ENCODE assay signal across 12 mouse cellular contexts in the genomic region with DNA sequence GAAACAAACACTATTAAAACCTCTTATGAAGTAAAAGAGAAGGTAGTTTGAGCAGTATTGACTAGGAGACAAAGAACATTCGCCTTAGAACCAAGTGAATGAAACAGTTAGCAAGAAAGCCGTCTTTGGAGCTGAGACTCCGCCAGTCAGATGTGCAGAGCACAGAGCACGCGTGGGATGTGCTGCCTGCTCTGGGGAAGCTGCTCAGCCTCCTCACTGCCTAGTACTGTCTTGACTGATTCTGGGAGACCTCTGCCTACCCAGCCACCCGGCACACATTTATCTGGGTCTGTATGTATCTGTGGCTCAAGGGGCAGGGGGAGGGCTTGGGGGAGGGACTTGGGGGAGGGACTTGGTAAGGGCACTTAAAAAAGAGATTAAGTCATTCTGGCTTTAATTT.
A peak's percentile ranks its signal among the peaks of the same experiment; 100 is the strongest.
DNase-seq lines count a peak whose midpoint lies in the region; ATAC-seq and TF ChIP-seq lines count a peak whose summit lies in the region.
"Had no signal": no experiment of that assay in that cellular context is flagged by ENCODE, and none has a peak within 500 bp of the region (broad histone marks: within the 10 kb centered on the region; RNA-seq: fewer than 3 reads in every experiment).

No protein-coding gene starts in this region.

- H3K27ac ChIP-seq in forebrain, embryonic 13.5 days = no peak overlapping the region
- H3K27ac ChIP-seq in forebrain, embryonic 14.5 days (ENCODE audit: low read depth, low read length) = no peak overlapping the region
- H3K27ac ChIP-seq in midbrain, embryonic 12.5 days (replicated peaks) = no peak overlapping the region
- no peak overlapping the region for H3K27ac ChIP-seq in midbrain, postnatal 0 days (ENCODE audit: low read depth, low read length)
- H3K27ac ChIP-seq: embryonic facial prominence, embryonic 12.5 days; intestine, embryonic 15.5 days had no signal

- H3K4me2 ChIP-seq in forebrain, embryonic 13.5 days = no peak overlapping the region
- no peak overlapping the region for H3K4me2 ChIP-seq in forebrain, embryonic 14.5 days (ENCODE audit: low read length)
- H3K4me2 ChIP-seq in midbrain, embryonic 12.5 days (replicated peaks) = no peak overlapping the region
- no peak overlapping the region for H3K4me2 ChIP-seq in midbrain, postnatal 0 days (ENCODE audit: low read depth, low read length, poor library complexity, severe bottlenecking)
- H3K4me2 ChIP-seq: embryonic facial prominence, embryonic 12.5 days; intestine, embryonic 15.5 days had no signal

- H3K9ac ChIP-seq in forebrain, embryonic 13.5 days = no peak overlapping the region
- no peak overlapping the region for H3K9ac ChIP-seq in forebrain, embryonic 14.5 days (ENCODE audit: low read length)
- no peak overlapping the region for H3K9ac ChIP-seq in midbrain, embryonic 12.5 days (replicated peaks)
- H3K9ac ChIP-seq in midbrain, postnatal 0 days (replicated peaks; ENCODE audit: low read length, poor library complexity, severe bottlenecking) = no peak overlapping the region
- H3K9ac ChIP-seq: embryonic facial prominence, embryonic 12.5 days; intestine, embryonic 15.5 days; liver, postnatal 0 days had no signal

- no peak overlapping the region for H3K4me3 ChIP-seq in forebrain, embryonic 13.5 days
- H3K4me3 ChIP-seq in forebrain, embryonic 14.5 days (ENCODE audit: low read depth, low read length) = no peak overlapping the region
- no peak overlapping the region for H3K4me3 ChIP-seq in midbrain, embryonic 12.5 days
- H3K4me3 ChIP-seq in midbrain, postnatal 0 days (ENCODE audit: low read depth, low read length) = no peak overlapping the region
- H3K4me3 ChIP-seq: embryonic facial prominence, embryonic 12.5 days; intestine, embryonic 15.5 days had no signal

- intact Hi-C loops in left cerebral cortex, postnatal 36 days (cut with DNase I) = no loop called here

- whole genome bisulfite sequencing in forebrain, embryonic 13.5 days = 61% methylated on average over 6 of the region's 6 CpGs
- 54% methylated on average over 6 of the region's 6 CpGs for WGBS in forebrain, embryonic 14.5 days
- WGBS in midbrain, embryonic 12.5 days = 66% methylated on average over 6 of the region's 6 CpGs
- WGBS in midbrain, postnatal 0 days = 55% methylated on average over 6 of the region's 6 CpGs

- no peaks in the 10 kb centered on the region for H3K4me1 ChIP-seq in forebrain, embryonic 13.5 days
- H3K4me1 ChIP-seq in forebrain, embryonic 14.5 days (ENCODE audit: control insufficient read depth, insufficient read depth, low read length) = no peaks in the 10 kb centered on the region
- H3K4me1 ChIP-seq in midbrain, embryonic 12.5 days = no peaks in the 10 kb centered on the region
- H3K4me1 ChIP-seq in midbrain, postnatal 0 days (ENCODE audit: insufficient read depth, low read length) = no peaks in the 10 kb centered on the region
- H3K4me1 ChIP-seq: embryonic facial prominence, embryonic 12.5 days; intestine, embryonic 15.5 days had no signal

- H3K9me3 ChIP-seq in forebrain, embryonic 13.5 days (replicated peaks) = no peaks in the 10 kb centered on the region
- H3K9me3 ChIP-seq in forebrain, embryonic 14.5 days (replicated peaks; ENCODE audit: control insufficient read depth, low read length) = no peaks in the 10 kb centered on the region
- no peaks in the 10 kb centered on the region for H3K9me3 ChIP-seq in midbrain, embryonic 12.5 days
- no peaks in the 10 kb centered on the region for H3K9me3 ChIP-seq in midbrain, postnatal 0 days (ENCODE audit: low read length)
- H3K9me3 ChIP-seq: embryonic facial prominence, embryonic 12.5 days; intestine, embryonic 15.5 days had no signal

- peaks cover 7% of the 10 kb centered on the region for H3K27me3 ChIP-seq in forebrain, embryonic 13.5 days
- H3K27me3 ChIP-seq in forebrain, embryonic 14.5 days (replicated peaks; ENCODE audit: control insufficient read depth, insufficient read depth, low read length) = no peaks in the 10 kb centered on the region
- H3K27me3 ChIP-seq in midbrain, embryonic 12.5 days = no peaks in the 10 kb centered on the region; the same call in 1 of the 2 replicates
- no peaks in the 10 kb centered on the region for H3K27me3 ChIP-seq in midbrain, postnatal 0 days (ENCODE audit: insufficient read depth, low read length)
- H3K27me3 ChIP-seq: embryonic facial prominence, embryonic 12.5 days; intestine, embryonic 15.5 days had no signal

- DNase-seq in forebrain, embryonic 14.5 days (ENCODE audit: low spot score) = no peak
- peak; percentile 35 to 71 for DNase-seq in layer of hippocampus, adult 18-20 months (ENCODE audit: low spot score in 2 of 2)
- DNase-seq in layer of hippocampus, postnatal 25 days (ENCODE audit: extremely low spot score in 1 of 2, low spot score in 1 of 2) = no peak
- DNase-seq in midbrain, postnatal 0 days (ENCODE audit: low spot score) = no peak
- DNase-seq in left cerebral cortex, postnatal 36 days (ENCODE audit: low spot score in 2 of 2) = peak; percentile 42 to 50
- DNase-seq in cerebellum, postnatal 14 days = no peak
- DNase-seq: cerebellum, adult 9-11 months; liver, postnatal 0 days had no signal

- peak; percentile 65; the same call in 1 of the 2 replicates for ATAC-seq in forebrain, embryonic 13.5 days
- ATAC-seq in forebrain, embryonic 14.5 days = no peak
- ATAC-seq in midbrain, embryonic 12.5 days (ENCODE audit: low FRiP score, low read depth) = peak; percentile 38; the same call in 1 of the 2 replicates
- no peak for ATAC-seq in midbrain, postnatal 0 days (ENCODE audit: low FRiP score)
- ATAC-seq: intestine, embryonic 15.5 days; liver, postnatal 0 days had no signal

- H3K36me3 ChIP-seq in forebrain, embryonic 13.5 days (ENCODE audit: poor library complexity, severe bottlenecking) = no peaks in the 10 kb centered on the region
- H3K36me3 ChIP-seq in forebrain, embryonic 14.5 days (ENCODE audit: control insufficient read depth, insufficient read depth, low read length) = no peaks in the 10 kb centered on the region
- no peaks in the 10 kb centered on the region for H3K36me3 ChIP-seq in midbrain, embryonic 12.5 days
- H3K36me3 ChIP-seq in midbrain, postnatal 0 days (ENCODE audit: insufficient read depth, low read length) = no peaks in the 10 kb centered on the region
- H3K36me3 ChIP-seq: embryonic facial prominence, embryonic 12.5 days; intestine, embryonic 15.5 days had no signal

- TF ChIP-seq CTCF in midbrain, postnatal 0 days (IDR thresholded peaks at IDR 0.05) = no peak

Comparison
In these comparisons a context has a peak if more than half of its experiments do, and no peak if none do; other contexts are left out.
1. ATAC-seq: peak in forebrain, embryonic 13.5 days (single experiment) and midbrain, embryonic 12.5 days (single experiment); none in forebrain, embryonic 14.5 days (single experiment) and midbrain, postnatal 0 days (single experiment).
2. DNase-seq: peak in layer of hippocampus, adult 18-20 months (2 of 2) and left cerebral cortex, postnatal 36 days (2 of 2); none in forebrain, embryonic 14.5 days (single experiment), layer of hippocampus, postnatal 25 days (0 of 2), midbrain, postnatal 0 days (single experiment) and cerebellum, postnatal 14 days (0 of 2).